Mouse (Mus musculus) heart, embryonic 13.5 days (tissue): ENCODE data around the gene Mrpl12. TPM values are rescaled to one million over a fixed set of nuclear protein-coding genes. Genes with fewer than 3 reads are reported as not detected.

Source experiments
- ATAC-seq: fragments of 200-750 bp; cut with Nextera tagmentation; 2 replicates; pipeline ENCODE4 v1.8.0; 2017; ENCODE audit warnings: moderate TSS enrichment; ENCODE audit not compliant: insufficient number of reproducible peaks, low FRiP score, low TSS enrichment; ENCODE audit errors: extremely low read depth
- H3K27ac ChIP-seq: fragments of 300-500 bp; sonication (generic); replicated peaks from 2 replicates; pipeline ENCODE4 v1.5.1; 2015; ENCODE audit warnings: moderate library complexity, mild to moderate bottlenecking, inconsistent platforms
- H3K27me3 ChIP-seq: fragments of 300-500 bp; sonication (generic); replicated peaks from 2 replicates; pipeline ENCODE4 v1.6.1; 2015; ENCODE audit warnings: mild to moderate bottlenecking, inconsistent platforms
- H3K36me3 ChIP-seq: fragments of 300-500 bp; sonication (generic); 2 replicates; pipeline ENCODE4 v1.6.1; 2015; ENCODE audit warnings: mild to moderate bottlenecking, inconsistent platforms
- H3K4me1 ChIP-seq: fragments of 300-500 bp; sonication (generic); 2 replicates; pipeline ENCODE4 v1.6.1; 2015; ENCODE audit warnings: inconsistent platforms
- H3K4me2 ChIP-seq: fragments of 300-500 bp; sonication (generic); 2 replicates; pipeline ENCODE4 v1.6.1; 2015; ENCODE audit warnings: inconsistent platforms, mild to moderate bottlenecking, moderate library complexity
- H3K4me3 ChIP-seq: fragments of 300-500 bp; sonication (generic); 2 replicates; pipeline ENCODE4 v1.5.1; 2015; ENCODE audit warnings: moderate library complexity, mild to moderate bottlenecking, inconsistent platforms
- H3K9ac ChIP-seq: fragments of 300-500 bp; sonication (generic); 2 replicates; pipeline ENCODE4 v1.6.1; 2015; ENCODE audit warnings: inconsistent platforms, mild to moderate bottlenecking, moderate library complexity
- H3K9me3 ChIP-seq: fragments of 300-500 bp; sonication (generic); 2 replicates; pipeline ENCODE4 v1.6.1; 2016; ENCODE audit warnings: inconsistent platforms
- WGBS: fragments of 180-500 bp; shearing (Covaris S2); methylation state at CpG from one replicate; pipeline ENCODE4 v1.1.7; 2015; ENCODE audit warnings: mixed read lengths; 5-methylcytosine and 5-hydroxymethylcytosine counted together
- polyA plus RNA-seq: library from polyadenylated mRNA; unstranded; fragments of >200 nt; fragmentation: Nextera tagmentation; extraction: Ambion mirVana; gene quantifications from 2 replicates; pipeline ENCODE4 v1.2.1, GENCODE M21; 2015

Gene Mrpl12
- polyA plus RNA-seq, 1 experiment from 2014 or later = 212 TPM

DNA sequence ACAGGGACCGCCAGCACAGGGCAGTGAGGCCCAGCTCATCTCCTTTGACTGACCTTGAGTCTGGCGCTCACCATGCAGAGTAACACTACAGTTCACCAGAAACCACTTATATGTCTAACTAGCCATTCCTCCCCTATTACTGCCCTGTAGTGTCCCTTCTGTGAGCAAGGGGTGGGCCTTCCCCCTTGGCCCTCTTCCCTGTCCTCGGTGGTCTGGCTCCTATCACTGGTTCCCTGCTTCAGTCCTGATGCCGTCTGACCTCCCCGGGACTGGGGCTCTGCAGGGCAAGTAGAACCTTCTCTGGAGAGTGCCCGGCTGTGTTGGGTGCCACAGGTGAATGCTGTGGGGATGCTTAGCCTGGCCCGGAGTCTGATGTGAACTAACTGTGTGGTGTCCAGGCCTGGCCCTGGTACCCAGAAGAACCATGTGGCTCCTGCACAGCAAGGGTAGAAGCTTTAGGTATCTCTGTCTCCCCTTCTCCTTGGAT lies 922 bp upstream of the Mrpl12 start:
- peaks cover 82% of the 10 kb centered on the region for H3K36me3 ChIP-seq
- no peak for ATAC-seq

GRCm38 (mm10) chr11:120485251-120485650 lies 838 bp downstream of the Mrpl12 start:
- H3K27me3 ChIP-seq = no peaks in the 10 kb centered on the region
- 5% methylated on average over 10 of the region's 10 CpGs for WGBS
- H3K4me2 ChIP-seq = peak overlapping the region; percentile 79
- H3K36me3 ChIP-seq = peaks cover 82% of the 10 kb centered on the region
- H3K9ac ChIP-seq = peak overlapping the region; percentile 95
- H3K9me3 ChIP-seq = no peaks in the 10 kb centered on the region
- peak overlapping the region; percentile 83 for H3K4me3 ChIP-seq
- no peak for ATAC-seq
- H3K4me1 ChIP-seq = peaks cover 31% of the 10 kb centered on the region
- H3K27ac ChIP-seq = peak overlapping the region; percentile 80

More for the DNA sequence above, 922 bp upstream of the Mrpl12 start:
- Histone ChIP-seq H3K4me2 (peak overlapping the region; percentile 79), H3K4me1 (peaks cover 24% of the 10 kb centered on the region), H3K9ac (peak overlapping the region; percentile 95), H3K27ac (peak overlapping the region; percentile 77), H3K9me3 (no peaks in the 10 kb centered on the region), H3K27me3 (no peaks in the 10 kb centered on the region), H3K4me3 (peak overlapping the region; percentile 83)
- WGBS = 75% methylated on average over 7 of the region's 7 CpGs

GRCm38 (mm10) chr11:120488516-120488915 lies 4.1 kb downstream of the Mrpl12 start:
- Histone ChIP-seq H3K27me3 (no peaks in the 10 kb centered on the region), H3K27ac (no peak overlapping the region), H3K9me3 (no peaks in the 10 kb centered on the region), H3K4me2 (no peak overlapping the region), H3K9ac (no peak overlapping the region; the same call in 1 of the 2 replicates), H3K36me3 (peaks cover 51% of the 10 kb centered on the region), H3K4me1 (peaks cover 50% of the 10 kb centered on the region), H3K4me3 (no peak overlapping the region)
- 69% methylated on average over 4 of the region's 4 CpGs for WGBS
- no peak for ATAC-seq

DNA sequence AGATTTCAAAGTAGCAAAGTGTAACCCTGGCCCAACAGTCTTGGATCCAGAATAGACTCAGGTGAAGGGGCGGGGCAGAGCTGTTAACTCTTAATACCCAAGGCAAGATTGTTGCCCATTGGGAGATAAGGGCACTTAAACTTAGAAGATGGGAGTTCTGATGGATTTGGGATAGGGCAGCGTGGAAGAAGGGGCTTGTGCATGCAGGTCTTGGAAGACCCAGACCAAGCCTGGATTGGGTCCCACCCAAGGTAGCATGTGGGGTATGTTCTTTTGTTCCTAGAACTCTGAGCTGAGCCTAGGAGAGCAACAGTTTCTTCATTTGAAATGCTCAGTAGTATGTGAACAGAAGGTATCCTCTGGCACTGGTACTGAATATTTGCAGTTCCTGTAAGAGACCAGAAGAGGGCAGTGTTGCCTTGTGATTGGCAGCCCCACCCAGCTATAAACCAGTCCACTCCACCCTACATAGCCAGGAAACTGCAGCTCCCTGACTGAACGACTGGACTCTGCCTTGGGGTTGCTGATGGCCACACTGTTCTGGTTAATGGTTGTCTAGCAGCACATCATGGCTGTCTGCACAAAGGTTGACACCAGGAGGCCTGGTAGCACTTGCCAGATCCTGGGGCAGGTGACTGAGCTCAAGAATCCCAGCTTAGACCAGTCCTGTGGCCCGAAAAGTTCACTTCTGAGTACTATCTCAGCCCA lies 4.8 kb downstream of the Mrpl12 start:
- 0 out of 2 replicates have a peak, but pooled peaks have one; percentile 18 for ATAC-seq
- no peak overlapping the region for H3K4me2 ChIP-seq
- no peak overlapping the region for H3K4me3 ChIP-seq
- H3K4me1 ChIP-seq = peaks cover 48% of the 10 kb centered on the region
- 60% methylated on average over 4 of the region's 4 CpGs for WGBS
- H3K9ac ChIP-seq = peak overlapping the region; percentile 8
- no peaks in the 10 kb centered on the region for H3K27me3 ChIP-seq
- peak overlapping the region; percentile 40 for H3K27ac ChIP-seq
- H3K9me3 ChIP-seq = no peaks in the 10 kb centered on the region
- peaks cover 50% of the 10 kb centered on the region for H3K36me3 ChIP-seq

- Histone ChIP-seq H3K9ac (no peak overlapping the region; the same call in 1 of the 2 replicates), H3K4me3 (peak overlapping the region; percentile 93; the same call in 1 of the 2 replicates), H3K27ac (0 out of 2 replicates have a peak overlapping the region, but pooled peaks have one; percentile 90), H3K9me3 (no peaks in the 10 kb centered on the region), H3K27me3 (no peaks in the 10 kb centered on the region), H3K4me1 (peaks cover 43% of the 10 kb centered on the region), H3K4me2 (peak overlapping the region; percentile 98), H3K36me3 (peaks cover 62% of the 10 kb centered on the region)
- ATAC-seq = no peak
- 32% methylated on average over 4 of the region's 4 CpGs for whole genome bisulfite sequencing
Observed at GRCm38 (mm10) chr11:120490291-120491046, 6.1 kb downstream of the Mrpl12 start.

DNA sequence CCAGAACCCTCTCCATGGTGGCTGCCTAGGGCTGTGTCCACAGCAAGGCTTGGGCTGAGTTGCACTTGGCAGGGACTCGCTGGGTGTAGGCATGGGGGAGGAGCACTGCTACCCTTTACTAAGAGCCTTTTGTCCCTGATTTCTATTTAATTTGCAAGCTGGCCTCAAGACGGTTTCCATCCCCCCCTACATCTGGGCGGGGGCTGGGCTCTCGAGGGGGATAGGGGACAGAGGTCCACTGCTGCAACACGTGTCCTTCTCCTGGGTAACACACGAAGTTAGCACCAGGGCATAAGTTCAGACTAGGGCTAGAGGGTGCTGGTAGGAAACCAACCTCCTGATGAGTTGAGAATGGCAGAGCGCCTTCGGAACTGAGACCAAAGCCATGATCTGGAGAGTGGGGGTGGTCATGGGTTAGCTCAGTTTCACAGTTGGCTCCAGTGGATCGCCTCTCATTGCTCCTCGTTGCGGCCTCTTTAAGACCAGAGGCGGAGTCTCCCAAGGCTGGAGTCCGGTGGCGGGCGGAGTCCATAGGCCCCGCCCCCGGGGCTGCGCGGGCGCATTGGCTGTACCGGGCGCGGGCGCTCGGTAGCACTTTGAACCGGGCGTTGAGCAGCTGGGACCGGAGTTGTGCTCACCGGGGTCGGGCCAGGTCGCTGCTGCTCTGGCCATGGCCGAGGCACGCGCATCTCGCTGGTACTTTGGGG lies 7.1 kb downstream of the Mrpl12 start, which contains the start of gene Slc25a10:
Gene Slc25a10, plus strand, starts transcription at position 524 of the 707 bp plus-strand sequence.
- Histone ChIP-seq H3K27ac (peak within 1 kb of the TSS; percentile 90), H3K9me3 (no peaks in the 10 kb centered on the region), H3K27me3 (no peaks in the 10 kb centered on the region), H3K4me2 (peak within 1 kb of the TSS; percentile 98), H3K4me1 (peaks cover 36% of the 10 kb centered on the region), H3K36me3 (peaks cover 62% of the 10 kb centered on the region), H3K9ac (peak within 1 kb of the TSS; percentile 92), H3K4me3 (peak within 1 kb of the TSS; percentile 93)
- peak; percentile 79 for ATAC-seq
- WGBS = under 1% methylated on average over 34 of the region's 35 CpGs

- ATAC-seq = peak; percentile 34
- H3K36me3 ChIP-seq = peaks cover 62% of the 10 kb centered on the region
- H3K27me3 ChIP-seq = no peaks in the 10 kb centered on the region
Observed at GRCm38 (mm10) chr11:120492024-120492877, 7.8 kb downstream of the Mrpl12 start.

GRCm38 (mm10) chr11:120492878-120493203 lies 8.4 kb downstream of the Mrpl12 start:
- Histone ChIP-seq H3K27me3 (no peaks in the 10 kb centered on the region), H3K9ac (peak overlapping the region; percentile 92), H3K4me3 (peak overlapping the region; percentile 93), H3K9me3 (no peaks in the 10 kb centered on the region), H3K4me1 (peaks cover 36% of the 10 kb centered on the region), H3K4me2 (peak overlapping the region; percentile 98), H3K27ac (peak overlapping the region; percentile 90), H3K36me3 (peaks cover 62% of the 10 kb centered on the region)
- WGBS = 29% methylated on average over 3 of the region's 3 CpGs
- no peak for ATAC-seq

More at GRCm38 (mm10) chr11:120492024-120492877, 7.8 kb downstream of the Mrpl12 start:
- Histone ChIP-seq H3K9ac (peak overlapping the region; percentile 92), H3K4me3 (peak overlapping the region; percentile 93), H3K4me1 (peaks cover 36% of the 10 kb centered on the region), H3K27ac (peak overlapping the region; percentile 90), H3K9me3 (no peaks in the 10 kb centered on the region), H3K4me2 (peak overlapping the region; percentile 98)
- under 1% methylated on average over 42 of the region's 48 CpGs for WGBS

DNA sequence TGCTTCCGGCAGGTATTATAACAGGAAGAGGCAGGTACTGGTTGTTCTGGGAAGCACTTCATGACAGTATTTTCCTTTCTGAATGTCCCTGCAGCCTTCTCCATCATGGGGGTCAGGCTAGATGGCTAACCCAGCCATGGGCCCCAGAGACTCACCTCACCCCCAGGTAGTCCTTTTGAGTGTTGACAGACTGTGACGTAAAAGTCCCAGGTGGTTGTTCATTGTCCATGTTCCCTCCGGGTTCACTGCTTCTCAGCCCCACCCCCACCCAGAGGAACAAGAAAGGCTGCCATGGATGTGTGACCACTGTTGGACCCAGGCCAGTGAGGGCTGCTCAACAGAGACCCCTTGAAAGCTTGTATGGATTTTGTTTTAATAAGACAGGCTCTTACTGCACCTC lies 8.9 kb downstream of the Mrpl12 start:
- no peaks in the 10 kb centered on the region for H3K9me3 ChIP-seq
- H3K9ac ChIP-seq = peak overlapping the region; percentile 92
- H3K4me2 ChIP-seq = peak overlapping the region; percentile 98
- peak overlapping the region; percentile 90; the same call in 1 of the 2 replicates for H3K27ac ChIP-seq
- H3K4me3 ChIP-seq = peak overlapping the region; percentile 93
- 56% methylated on average over 3 of the region's 3 CpGs for WGBS
- peaks cover 62% of the 10 kb centered on the region for H3K36me3 ChIP-seq
- ATAC-seq = no peak
- H3K4me1 ChIP-seq = peaks cover 36% of the 10 kb centered on the region
- H3K27me3 ChIP-seq = no peaks in the 10 kb centered on the region

GRCm38 (mm10) chr11:120493911-120494310 lies 9.5 kb downstream of the Mrpl12 start:
- H3K4me2 ChIP-seq = no peak overlapping the region
- ATAC-seq = no peak
- peaks cover 62% of the 10 kb centered on the region for H3K36me3 ChIP-seq
- 0 out of 2 replicates have a peak overlapping the region, but pooled peaks have one; percentile 40 for H3K9ac ChIP-seq
- no peak overlapping the region for H3K27ac ChIP-seq
- no peaks in the 10 kb centered on the region for H3K27me3 ChIP-seq
- WGBS = 72% methylated on average over 3 of the region's 3 CpGs
- no peak overlapping the region for H3K4me3 ChIP-seq
- H3K4me1 ChIP-seq = peaks cover 36% of the 10 kb centered on the region
- H3K9me3 ChIP-seq = no peaks in the 10 kb centered on the region
